Mouse (Mus musculus): Measurements from ENCODE around the gene Gcgr. TPM values are rescaled to one million over a fixed set of nuclear protein-coding genes. Genes with fewer than 3 reads are reported as not detected.
A peak's percentile ranks its signal among the peaks of the same experiment; 100 is the strongest.
"Not testable (repeated sequence)": the region's sequence is repeated elsewhere in the genome, so short reads cannot be mapped to it uniquely, and the experiment has no call there.

Gene Gcgr
- total RNA-seq, 2 experiments from 2014 or later, result not detected

- ATAC-seq (replicated peaks; ENCODE audit: low FRiP score, low TSS enrichment, poor library complexity, severe bottlenecking), result 0 out of 2 replicates have a peak, but pooled peaks have one; percentile 22
Observed at GRCm38 (mm10) chr11:120555260-120555659, 24.8 kb downstream of the Gcgr start.

GRCm38 (mm10) chr11:120558843-120559242, 28.3 kb downstream of the Gcgr start:
- ATAC-seq (replicated peaks; ENCODE audit: low FRiP score, low TSS enrichment, poor library complexity, severe bottlenecking), result not testable (repeated sequence)

- no peak for ATAC-seq (replicated peaks; ENCODE audit: low FRiP score, low TSS enrichment, poor library complexity, severe bottlenecking)
Observed at GRCm38 (mm10) chr11:120560952-120561728, 30.6 kb downstream of the Gcgr start.

- ATAC-seq (replicated peaks; ENCODE audit: low FRiP score, low TSS enrichment, poor library complexity, severe bottlenecking), result no peak
Observed at GRCm38 (mm10) chr11:120562949-120563348, 32.5 kb downstream of the Gcgr start.

- no peak for ATAC-seq (replicated peaks; ENCODE audit: low FRiP score, low TSS enrichment, poor library complexity, severe bottlenecking)
Observed at GRCm38 (mm10) chr11:120565114-120565513, 34.6 kb downstream of the Gcgr start.

- ATAC-seq (replicated peaks; ENCODE audit: low FRiP score, low TSS enrichment, poor library complexity, severe bottlenecking), result no peak
Observed at GRCm38 (mm10) chr11:120568324-120568723, 37.8 kb downstream of the Gcgr start.

GRCm38 (mm10) chr11:120571122-120571521, 40.6 kb downstream of the Gcgr start:
- no peak for ATAC-seq (replicated peaks; ENCODE audit: low FRiP score, low TSS enrichment, poor library complexity, severe bottlenecking)

GRCm38 (mm10) chr11:120571754-120572416, 41.4 kb downstream of the Gcgr start:
- ATAC-seq (replicated peaks; ENCODE audit: low FRiP score, low TSS enrichment, poor library complexity, severe bottlenecking), result no peak

- no peak for ATAC-seq (replicated peaks; ENCODE audit: low FRiP score, low TSS enrichment, poor library complexity, severe bottlenecking)
Observed at GRCm38 (mm10) chr11:120572417-120572751, 41.9 kb downstream of the Gcgr start.

- ATAC-seq (replicated peaks; ENCODE audit: low FRiP score, low TSS enrichment, poor library complexity, severe bottlenecking), result peak; percentile 87
Observed at GRCm38 (mm10) chr11:120572752-120573584, 42.5 kb downstream of the Gcgr start, which contains the start of gene P4hb. Gene P4hb (minus strand): TSS chr11:120573253.

GRCm38 (mm10) chr11:120573585-120574277, 43.2 kb downstream of the Gcgr start:
- no peak for ATAC-seq (replicated peaks; ENCODE audit: low FRiP score, low TSS enrichment, poor library complexity, severe bottlenecking)

- no peak for ATAC-seq (replicated peaks; ENCODE audit: low FRiP score, low TSS enrichment, poor library complexity, severe bottlenecking)
Observed at GRCm38 (mm10) chr11:120574278-120574600, 43.7 kb downstream of the Gcgr start.

GRCm38 (mm10) chr11:120575046-120575445, 44.5 kb downstream of the Gcgr start:
- no peak for ATAC-seq (replicated peaks; ENCODE audit: low FRiP score, low TSS enrichment, poor library complexity, severe bottlenecking)

- ATAC-seq (replicated peaks; ENCODE audit: low FRiP score, low TSS enrichment, poor library complexity, severe bottlenecking), result no peak
Observed at GRCm38 (mm10) chr11:120575940-120576339, 45.4 kb downstream of the Gcgr start.

- no peak for ATAC-seq (replicated peaks; ENCODE audit: low FRiP score, low TSS enrichment, poor library complexity, severe bottlenecking)
Observed at GRCm38 (mm10) chr11:120576365-120576981, 46.0 kb downstream of the Gcgr start.

- no peak for ATAC-seq (replicated peaks; ENCODE audit: low FRiP score, low TSS enrichment, poor library complexity, severe bottlenecking)
Observed at GRCm38 (mm10) chr11:120577211-120578023, 46.9 kb downstream of the Gcgr start.

GRCm38 (mm10) chr11:120578024-120578693, 47.7 kb downstream of the Gcgr start:
- no peak for ATAC-seq (replicated peaks; ENCODE audit: low FRiP score, low TSS enrichment, poor library complexity, severe bottlenecking)

- ATAC-seq (replicated peaks; ENCODE audit: low FRiP score, low TSS enrichment, poor library complexity, severe bottlenecking), result no peak
Observed at GRCm38 (mm10) chr11:120578694-120579243, 48.3 kb downstream of the Gcgr start.
